Mouse (Mus musculus) neutrophil, adult 83 days (primary cell): ENCODE measurements around the gene Gxylt1. TPM values are rescaled to one million over a fixed set of nuclear protein-coding genes. Genes with fewer than 3 reads are reported as not detected.

ENCODE experiments used
- total RNA-seq, 2 experiments: library from RNA; stranded (reverse); gene quantifications; one replicate each; pipeline ENCODE4 v1.2.4; 2023

Gene Gxylt1
- total RNA-seq: 10 to 100 TPM; 29.5 to 30.3 TPM

DNA sequence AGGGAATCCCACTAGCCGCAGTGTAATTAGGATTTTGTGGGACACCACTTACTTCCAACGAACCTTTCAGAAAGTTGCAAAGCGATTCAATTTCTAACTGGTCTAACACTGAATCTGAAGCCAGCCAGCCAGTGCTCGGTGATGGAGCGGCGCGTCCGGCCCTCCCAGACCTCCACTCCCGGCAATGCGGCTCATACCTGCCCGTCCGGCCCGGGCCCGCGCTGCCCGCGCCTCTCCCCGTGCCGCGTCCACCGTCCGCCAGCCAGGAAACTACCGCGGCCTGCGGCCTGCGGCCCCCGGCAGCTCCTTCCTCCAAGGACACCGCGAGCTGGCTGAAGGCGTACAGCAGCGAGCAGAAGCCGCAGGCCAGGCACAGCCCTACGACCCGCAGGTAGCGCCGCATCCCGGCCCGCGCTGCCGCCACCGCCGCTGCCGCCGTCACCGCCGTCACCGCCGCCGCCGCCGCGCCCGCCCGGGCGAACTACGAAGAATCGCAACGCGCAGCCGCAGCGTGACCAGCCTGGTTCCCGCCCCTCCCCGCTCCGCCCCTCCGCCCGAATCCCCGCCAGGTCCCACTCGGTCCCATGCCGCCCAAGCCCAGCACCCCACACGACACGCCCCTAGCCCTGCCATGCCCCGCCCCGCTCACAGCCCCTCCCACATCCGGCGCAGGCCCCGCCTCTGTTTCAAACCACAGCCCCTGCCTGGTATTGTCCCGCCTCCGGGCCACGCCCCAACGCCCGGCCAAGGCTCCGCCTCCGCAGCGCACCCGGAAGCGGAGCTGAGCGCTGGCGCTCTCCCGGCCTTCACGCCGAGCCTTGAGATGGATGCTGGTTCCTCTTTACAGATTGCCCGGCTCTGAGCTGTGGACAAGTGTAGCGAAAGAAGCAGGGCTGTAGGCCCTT lies at the start of gene Gxylt1:
Gene Gxylt1, minus strand, starts transcription at position 501 of the 905 bp plus-strand sequence.

Other genes with a start within 250 kb of the Gxylt1 start
- gene Yaf2, start 61.8 kb upstream of the Gxylt1 start, total RNA-seq: 10 to 100 TPM; 20.6 to 20.8 TPM
- 10 to 100 TPM; 37.1 to 37.8 TPM for gene Zcrb1, start 123.2 kb upstream of the Gxylt1 start, total RNA-seq
- 10 to 100 TPM; 38.8 to 41.0 TPM for gene Pphln1, start 123.2 kb upstream of the Gxylt1 start, total RNA-seq